Comparison of ENCODE assay signal across 19 mouse cellular contexts in genomic region chr16:9985041-9985440, GRCm38 (mm10). TPM values are rescaled to one million over a fixed set of nuclear protein-coding genes. Genes with fewer than 3 reads are reported as not detected.
DNase-seq lines count a peak whose midpoint lies in the region; ATAC-seq and TF ChIP-seq lines count a peak whose summit lies in the region.
"Had no signal": no experiment of that assay in that cellular context is flagged by ENCODE, and none has a peak within 500 bp of the region (broad histone marks: within the 10 kb centered on the region; RNA-seq: fewer than 3 reads in every experiment).

No protein-coding gene starts in this region.

- no peak overlapping the region for H3K4me2 ChIP-seq in kidney, embryonic 14.5 days (replicated peaks; ENCODE audit: low read depth, low read length)
- H3K4me2 ChIP-seq in myocyte (ENCODE audit: low read depth), result peak overlapping the region; percentile 53
- H3K4me2 ChIP-seq: forebrain, embryonic 13.5 days; hindbrain, embryonic 12.5 days had no signal

- H3K27ac ChIP-seq in kidney, embryonic 14.5 days (ENCODE audit: low read depth, low read length), result no peak overlapping the region
- no peak overlapping the region for H3K27ac ChIP-seq in kidney, adult 2 months (ENCODE audit: insufficient read depth, low read depth, low read length)
- no peak overlapping the region for H3K27ac ChIP-seq in embryonic facial prominence, embryonic 10.5 days (replicated peaks)
- H3K27ac ChIP-seq: forebrain, embryonic 13.5 days; heart, embryonic 10.5 days; hindbrain, embryonic 12.5 days; hindbrain, postnatal 0 days had no signal

- H3K9ac ChIP-seq in kidney, embryonic 14.5 days (ENCODE audit: low read depth, low read length), result no peak overlapping the region
- H3K9ac ChIP-seq: forebrain, embryonic 13.5 days; hindbrain, embryonic 12.5 days had no signal

- no peaks in the 10 kb centered on the region for H3K9me3 ChIP-seq in kidney, embryonic 14.5 days (ENCODE audit: control insufficient read depth, low read length)
- no peaks in the 10 kb centered on the region for H3K9me3 ChIP-seq in embryonic facial prominence, embryonic 10.5 days
- H3K9me3 ChIP-seq: forebrain, embryonic 13.5 days; heart, embryonic 10.5 days; hindbrain, embryonic 12.5 days had no signal

- no peak overlapping the region for H3K4me3 ChIP-seq in kidney, embryonic 14.5 days (ENCODE audit: low read length)
- H3K4me3 ChIP-seq in kidney, adult 2 months (ENCODE audit: insufficient read depth, low read depth, low read length), result no peak overlapping the region
- no peak overlapping the region for H3K4me3 ChIP-seq in myocyte
- H3K4me3 ChIP-seq in embryonic facial prominence, embryonic 10.5 days, result no peak overlapping the region
- H3K4me3 ChIP-seq: forebrain, embryonic 13.5 days; heart, embryonic 10.5 days; hindbrain, embryonic 12.5 days had no signal

- no peak for TF ChIP-seq CTCF in kidney, adult 2 months (conservative IDR thresholded peaks at IDR 0.05; ENCODE audit: insufficient read depth, insufficient read length, low read depth, low read length)

- DNase-seq in kidney, adult 2 months, result no peak
- DNase-seq in kidney, postnatal 4 days, result peak; percentile 4 to 10
- DNase-seq in kidney, adult 8-10 months, result no peak
- DNase-seq in right cerebral cortex, adult 18-20 months, result peak; percentile 39
- no peak for DNase-seq in right cerebral cortex, postnatal 14 days
- no peak for DNase-seq in embryonic facial prominence, embryonic 10.5 days (ENCODE audit: low spot score)
- DNase-seq: cerebellum, adult 11-12 months; cerebellum, adult 9-10 months; cerebellum, postnatal 25 days; gastrocnemius, postnatal 10 days; heart, adult 18-20 months; heart, postnatal 10 days; heart, postnatal 4 days had no signal

- H3K36me3 ChIP-seq in kidney, embryonic 14.5 days (ENCODE audit: control insufficient read depth, insufficient read depth, low read length), result no peaks in the 10 kb centered on the region
- no peaks in the 10 kb centered on the region for H3K36me3 ChIP-seq in kidney, adult 2 months (ENCODE audit: control insufficient read depth, insufficient read depth, low read length)
- H3K36me3 ChIP-seq in myocyte (ENCODE audit: control insufficient read depth, insufficient read depth), result no peaks in the 10 kb centered on the region
- H3K36me3 ChIP-seq in embryonic facial prominence, embryonic 10.5 days (replicated peaks), result no peaks in the 10 kb centered on the region
- H3K36me3 ChIP-seq: heart, embryonic 10.5 days; hindbrain, embryonic 12.5 days had no signal

- peak; percentile 79 for ATAC-seq in kidney, embryonic 14.5 days (ENCODE audit: low FRiP score, low TSS enrichment)
- ATAC-seq: forebrain, embryonic 13.5 days; hindbrain, postnatal 0 days had no signal

- H3ac ChIP-seq in myocyte (ENCODE audit: control insufficient read depth, insufficient read length), result no peak overlapping the region

- 38% methylated on average over 3 of the region's 3 CpGs for WGBS in kidney, embryonic 14.5 days
- 25% methylated on average over 3 of the region's 3 CpGs for WGBS in kidney, adult 2 months
- WGBS in embryonic facial prominence, embryonic 10.5 days, result 66% methylated on average over 3 of the region's 3 CpGs

- no peaks in the 10 kb centered on the region for H3K79me2 ChIP-seq in myocyte (ENCODE audit: control insufficient read depth, insufficient read depth)

- no peak for TF ChIP-seq POLR2A in kidney, adult 2 months (IDR thresholded peaks at IDR 0.05; ENCODE audit: low read depth, low read length)
- no peak for TF ChIP-seq POLR2A in myocyte (IDR thresholded peaks at IDR 0.05; ENCODE audit: insufficient read length, low read depth)

- 0 out of 2 replicates have a peak, but pooled peaks cover 2% of the 10 kb centered on the region for H3K27me3 ChIP-seq in kidney, embryonic 14.5 days (ENCODE audit: control insufficient read depth, insufficient read depth, low read length)
- H3K27me3 ChIP-seq in kidney, adult 2 months (replicated peaks; ENCODE audit: control insufficient read depth, insufficient read depth, low read length), result no peaks in the 10 kb centered on the region
- H3K27me3 ChIP-seq in myocyte (ENCODE audit: control insufficient read depth, insufficient read depth, insufficient read length), result no peaks in the 10 kb centered on the region
- peaks cover 5% of the 10 kb centered on the region; the same call in 1 of the 2 replicates for H3K27me3 ChIP-seq in embryonic facial prominence, embryonic 10.5 days (replicated peaks; ENCODE audit: low read depth, poor library complexity, severe bottlenecking)
- H3K27me3 ChIP-seq: forebrain, embryonic 13.5 days; hindbrain, embryonic 12.5 days had no signal

- no peaks in the 10 kb centered on the region for H3K4me1 ChIP-seq in kidney, embryonic 14.5 days (ENCODE audit: control insufficient read depth, insufficient read depth, low read length)
- H3K4me1 ChIP-seq in kidney, adult 2 months (ENCODE audit: control insufficient read depth, insufficient read depth, low read length), result no peaks in the 10 kb centered on the region
- 0 out of 2 replicates have a peak, but pooled peaks cover 4% of the 10 kb centered on the region for H3K4me1 ChIP-seq in embryonic facial prominence, embryonic 10.5 days
- H3K4me1 ChIP-seq: forebrain, embryonic 13.5 days; heart, embryonic 10.5 days; hindbrain, embryonic 12.5 days had no signal

TF ChIP-seq in myocyte, 11 proteins besides CTCF, POLR2A, EP300 and RAD21:
- peak in 1 of 3 experiments; percentile 14 for TF ChIP-seq MYOD1 (IDR thresholded peaks at IDR 0.05; ENCODE audit: control insufficient read depth in 1 of 3, insufficient read length in 2 of 3, low read depth in 2 of 3)
- no peak for TF ChIP-seq REST (IDR thresholded peaks at IDR 0.05; ENCODE audit: insufficient read depth, insufficient read length)
TF ChIP-seq in myocyte: peak in this region for 1.

RNA-seq across cellular contexts. Expression of gene Grin2a, which starts 10.3 kb away (rescaled TPM):
- polyA plus RNA-seq in kidney, embryonic 14.5 days (2014; fragmentation: Nextera tagmentation; extraction: Ambion mirVana), result 0.16 and 0.42 TPM in 2 replicates
- polyA plus RNA-seq in kidney, adult 2 months (2012; rRNA removed), result not detected in 2 replicates
- 0.01 TPM for polyA plus RNA-seq in myocyte (2012; fragmentation: generic; extraction: Trizol)
- polyA plus RNA-seq in embryonic facial prominence, embryonic 10.5 days (2016; fragmentation: Nextera tagmentation; extraction: Ambion mirVana), result 0.57 and 0.72 TPM in 2 replicates

Comparison
In these comparisons a context has a peak if more than half of its experiments do, and no peak if none do; other contexts are left out.
1. DNase-seq: peak in kidney, postnatal 4 days (2 of 2) and right cerebral cortex, adult 18-20 months (single experiment); none in kidney, adult 2 months (single experiment), kidney, adult 8-10 months (0 of 2), right cerebral cortex, postnatal 14 days (single experiment) and embryonic facial prominence, embryonic 10.5 days (single experiment).